Mouse (Mus musculus) kidney, embryonic 16.5 days (tissue): ENCODE data around the gene Fads1. TPM values are rescaled to one million over a fixed set of nuclear protein-coding genes. Genes with fewer than 3 reads are reported as not detected.

ENCODE experiments used
- ATAC-seq: fragments of 200-750 bp; cut with Nextera tagmentation; 2 replicates; pipeline ENCODE4 v1.8.0; 2017; ENCODE audit warnings: moderate TSS enrichment; ENCODE audit not compliant: low FRiP score, low TSS enrichment
- H3K27ac ChIP-seq: fragments of 300-500 bp; sonication (generic); 2 replicates; pipeline ENCODE4 v1.5.1; 2014; ENCODE audit warnings: low read length
- H3K27me3 ChIP-seq: fragments of 300-500 bp; sonication (generic); 2 replicates; pipeline ENCODE4 v1.6.1; 2014; ENCODE audit warnings: low read length, control low read depth, mixed read lengths; ENCODE audit not compliant: insufficient read depth
- H3K36me3 ChIP-seq: fragments of 300-500 bp; sonication (generic); 2 replicates; pipeline ENCODE4 v1.6.1; 2014; ENCODE audit warnings: low read length, control low read depth, mixed read lengths; ENCODE audit not compliant: insufficient read depth
- H3K4me1 ChIP-seq: fragments of 300-500 bp; sonication (generic); 2 replicates; pipeline ENCODE4 v1.6.1; 2014; ENCODE audit warnings: low read length, control low read depth, mixed read lengths; ENCODE audit not compliant: insufficient read depth
- H3K4me2 ChIP-seq: fragments of 300-500 bp; sonication (generic); replicated peaks from 2 replicates; pipeline ENCODE4 v1.6.1; 2014; ENCODE audit warnings: low read depth, low read length
- H3K4me3 ChIP-seq: fragments of 300-500 bp; sonication (generic); 2 replicates; pipeline ENCODE4 v1.5.1; 2014; ENCODE audit warnings: mild to moderate bottlenecking, low read length
- H3K9ac ChIP-seq: fragments of 300-500 bp; sonication (generic); replicated peaks from 2 replicates; pipeline ENCODE4 v1.6.1; 2014; ENCODE audit warnings: low read length
- H3K9me3 ChIP-seq: fragments of 300-500 bp; sonication (generic); 2 replicates; pipeline ENCODE4 v1.6.1; 2016; ENCODE audit warnings: low read length, control low read depth
- WGBS: fragments of 180-500 bp; shearing (Covaris S2); extraction: QIAGEN DNeasy Blood & Tissue Kit; methylation state at CpG from one replicate; pipeline ENCODE4 v1.1.7; 2014; 5-methylcytosine and 5-hydroxymethylcytosine counted together
- polyA plus RNA-seq: library from polyadenylated mRNA; unstranded; fragments of >200 nt; fragmentation: Nextera tagmentation; extraction: Ambion mirVana; gene quantifications from 2 replicates; pipeline ENCODE4 v1.2.1, GENCODE M21; 2015

Gene Fads1
- polyA plus RNA-seq = 95.4 and 100 TPM in 2 replicates

DNA sequence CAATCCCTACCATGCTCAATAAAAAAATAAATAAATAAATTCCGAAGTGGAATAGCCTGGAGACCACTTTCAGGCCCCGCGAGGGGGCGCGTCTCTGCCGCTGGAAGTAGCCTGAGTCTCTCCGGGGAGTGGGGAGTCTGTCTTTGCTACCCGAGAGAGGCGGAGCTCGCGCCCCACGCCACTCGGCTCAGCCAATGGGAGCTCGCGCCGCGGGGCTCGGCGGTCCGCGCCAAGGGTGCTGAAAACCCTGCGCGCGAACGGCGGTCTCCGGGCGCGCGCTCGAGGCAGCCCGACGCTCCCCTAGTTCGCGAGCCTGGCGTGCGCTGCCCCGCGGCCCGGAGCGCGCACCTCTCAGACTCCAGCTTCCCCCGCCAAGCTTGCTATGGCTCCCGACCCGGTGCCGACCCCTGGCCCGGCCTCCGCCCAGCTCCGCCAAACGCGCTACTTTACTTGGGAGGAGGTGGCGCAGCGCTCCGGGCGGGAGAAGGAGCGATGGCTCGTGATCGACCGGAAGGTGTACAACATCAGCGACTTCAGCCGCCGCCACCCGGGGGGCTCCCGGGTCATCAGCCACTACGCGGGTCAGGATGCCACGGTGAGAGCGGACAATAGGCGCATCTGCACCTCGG lies at the start of gene Fads1:
Fads1 (plus strand) TSS at position 219 of the 629 bp plus-strand sequence.
- peak; percentile 98 for ATAC-seq
- peak within 1 kb of the TSS; percentile 94 for H3K27ac ChIP-seq
- H3K9me3 ChIP-seq = no peaks in the 10 kb centered on the region
- H3K9ac ChIP-seq = peak within 1 kb of the TSS; percentile 92
- peaks cover 27% of the 10 kb centered on the region for H3K36me3 ChIP-seq
- H3K4me3 ChIP-seq = peak within 1 kb of the TSS; percentile 90
- H3K27me3 ChIP-seq = no peaks in the 10 kb centered on the region
- H3K4me2 ChIP-seq = peak within 1 kb of the TSS; percentile 88
- H3K4me1 ChIP-seq = peaks cover 21% of the 10 kb centered on the region
- WGBS = under 1% methylated on average over 70 of the region's 70 CpGs

DNA sequence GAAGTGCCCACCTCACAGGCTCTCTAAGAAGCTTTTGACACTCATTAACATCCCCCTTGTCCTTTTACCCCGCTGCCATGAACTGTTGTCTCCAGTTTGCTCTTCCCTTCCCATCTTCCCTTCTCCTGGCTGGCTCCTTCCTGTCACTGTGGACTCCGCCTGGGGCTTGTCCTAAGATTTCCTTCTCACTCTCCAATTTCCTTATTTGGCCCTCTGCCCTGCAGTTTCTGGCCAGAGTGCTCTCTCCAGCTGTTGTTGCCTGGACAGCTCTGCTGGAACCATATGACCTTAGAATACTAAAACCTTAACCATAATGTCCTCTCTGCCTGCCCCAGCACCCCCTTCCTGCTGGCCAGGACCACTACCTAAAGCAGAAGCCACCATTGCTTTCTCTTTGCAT lies 48.0 kb upstream of the Fads1 start:
- Histone ChIP-seq H3K9me3 (no peaks in the 10 kb centered on the region), H3K4me1 (peaks cover 7% of the 10 kb centered on the region; the same call in 1 of the 2 replicates), H3K27ac (no peak overlapping the region), H3K4me2 (no peak overlapping the region), H3K4me3 (no peak overlapping the region), H3K27me3 (no peaks in the 10 kb centered on the region), H3K36me3 (no peaks in the 10 kb centered on the region), H3K9ac (no peak overlapping the region)
- peak; percentile 87 for ATAC-seq
- 32% methylated on average over 2 of the region's 2 CpGs for WGBS

DNA sequence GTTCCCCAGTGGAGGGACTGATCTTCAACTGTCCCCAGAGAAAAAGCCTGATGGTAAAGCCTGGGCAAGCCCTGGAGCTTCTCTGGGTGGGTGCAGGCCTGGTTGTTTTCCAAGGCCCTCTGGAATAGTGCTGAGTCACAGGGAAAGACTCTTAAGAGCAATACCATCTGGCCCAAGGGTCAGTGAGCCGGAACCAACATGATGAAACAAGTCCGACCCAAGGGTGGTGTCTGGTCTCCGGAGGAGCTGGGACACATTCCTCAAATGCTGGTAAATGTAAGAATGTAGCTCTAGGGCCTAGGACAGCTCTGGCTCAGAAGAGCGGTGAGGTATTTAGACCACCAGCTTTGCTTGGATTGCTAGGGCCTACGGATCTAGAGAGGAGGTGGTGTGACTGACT lies 45.3 kb upstream of the Fads1 start:
- H3K36me3 ChIP-seq = no peaks in the 10 kb centered on the region
- H3K27me3 ChIP-seq = no peaks in the 10 kb centered on the region
- no peak overlapping the region for H3K9ac ChIP-seq
- no peak overlapping the region for H3K4me2 ChIP-seq
- ATAC-seq = peak; percentile 46; the same call in 1 of the 2 replicates
- H3K4me1 ChIP-seq = peaks cover 7% of the 10 kb centered on the region; the same call in 1 of the 2 replicates
- 61% methylated on average over 5 of the region's 5 CpGs for WGBS
- H3K9me3 ChIP-seq = no peaks in the 10 kb centered on the region
- no peak overlapping the region for H3K4me3 ChIP-seq
- no peak overlapping the region for H3K27ac ChIP-seq

DNA sequence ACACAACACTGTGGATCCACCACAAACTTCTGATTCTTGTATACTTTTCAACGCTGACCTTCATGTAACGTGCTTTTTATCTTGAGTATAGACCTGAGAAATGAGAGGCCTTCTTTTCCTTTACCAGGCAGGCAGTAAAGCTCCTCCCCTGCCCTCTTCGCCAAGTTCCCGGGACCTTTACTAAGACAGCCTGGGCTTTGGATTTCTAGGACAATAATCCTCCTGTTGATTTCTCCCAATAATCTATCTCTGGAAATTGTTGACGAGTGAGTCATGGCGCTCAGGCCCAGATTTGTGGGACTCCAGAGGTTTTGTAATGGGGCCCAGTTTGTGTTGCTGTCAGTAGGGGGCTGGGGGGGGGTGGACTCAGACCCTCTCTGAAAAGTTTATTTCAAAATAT lies 43.0 kb upstream of the Fads1 start:
- Histone ChIP-seq H3K9ac (no peak overlapping the region), H3K27ac (no peak overlapping the region), H3K4me1 (peaks cover 4% of the 10 kb centered on the region; the same call in 1 of the 2 replicates), H3K9me3 (no peaks in the 10 kb centered on the region), H3K4me3 (no peak overlapping the region), H3K36me3 (no peaks in the 10 kb centered on the region), H3K4me2 (no peak overlapping the region), H3K27me3 (no peaks in the 10 kb centered on the region)
- 86% methylated on average over 6 of the region's 6 CpGs for WGBS
- ATAC-seq = no peak

DNA sequence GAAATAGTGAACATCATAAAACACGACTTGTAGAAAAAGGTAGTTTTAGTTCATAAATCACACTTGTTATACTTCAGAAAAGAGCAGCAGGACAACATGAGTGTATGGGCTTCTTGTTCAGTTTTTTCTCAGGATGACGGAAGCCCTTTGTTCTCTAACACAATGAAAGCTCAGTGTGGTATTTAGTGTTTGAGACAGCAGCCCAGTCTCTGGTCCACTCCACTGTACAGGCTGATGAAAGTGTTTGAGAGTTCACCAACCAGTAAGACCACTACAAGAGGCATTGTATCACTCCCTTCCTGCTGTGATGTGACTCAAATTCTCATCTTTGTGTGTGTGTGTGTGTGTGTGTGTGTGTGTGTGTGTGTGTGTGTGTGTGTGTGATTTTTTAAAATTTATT lies 39.0 kb upstream of the Fads1 start:
- Histone ChIP-seq H3K27me3 (no peaks in the 10 kb centered on the region), H3K36me3 (no peaks in the 10 kb centered on the region), H3K4me3 (no peak overlapping the region), H3K9me3 (no peaks in the 10 kb centered on the region), H3K4me1 (no peaks in the 10 kb centered on the region), H3K4me2 (no peak overlapping the region), H3K27ac (no peak overlapping the region), H3K9ac (no peak overlapping the region)
- WGBS = 75% methylated on average over 2 of the region's 2 CpGs
- no peak for ATAC-seq

DNA sequence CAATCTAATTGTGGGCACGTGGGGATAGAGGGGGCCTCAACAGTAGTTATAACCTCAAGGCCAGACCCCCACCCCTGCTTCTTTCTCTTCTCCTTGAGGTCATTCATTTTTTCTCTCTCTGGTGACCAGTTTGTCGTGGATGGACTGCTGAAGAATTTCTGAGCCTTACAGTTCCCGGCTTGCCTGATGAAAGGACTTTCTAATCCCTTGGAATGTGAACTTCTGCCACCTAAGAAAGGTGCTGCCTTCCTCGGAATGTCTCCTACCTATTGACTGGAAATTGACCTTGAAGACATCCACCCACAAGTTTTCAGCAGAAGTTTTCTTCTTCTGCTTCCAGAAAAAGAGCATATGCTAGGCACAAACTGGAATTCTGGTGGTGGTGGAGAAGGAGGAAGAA lies 38.2 kb upstream of the Fads1 start:
- no peak overlapping the region for H3K9ac ChIP-seq
- no peaks in the 10 kb centered on the region for H3K27me3 ChIP-seq
- no peak overlapping the region for H3K4me2 ChIP-seq
- ATAC-seq = no peak
- no peaks in the 10 kb centered on the region for H3K36me3 ChIP-seq
- no peaks in the 10 kb centered on the region for H3K4me1 ChIP-seq
- no peak overlapping the region for H3K27ac ChIP-seq
- 61% methylated on average over 4 of the region's 4 CpGs for WGBS
- no peak overlapping the region for H3K4me3 ChIP-seq
- H3K9me3 ChIP-seq = no peaks in the 10 kb centered on the region

DNA sequence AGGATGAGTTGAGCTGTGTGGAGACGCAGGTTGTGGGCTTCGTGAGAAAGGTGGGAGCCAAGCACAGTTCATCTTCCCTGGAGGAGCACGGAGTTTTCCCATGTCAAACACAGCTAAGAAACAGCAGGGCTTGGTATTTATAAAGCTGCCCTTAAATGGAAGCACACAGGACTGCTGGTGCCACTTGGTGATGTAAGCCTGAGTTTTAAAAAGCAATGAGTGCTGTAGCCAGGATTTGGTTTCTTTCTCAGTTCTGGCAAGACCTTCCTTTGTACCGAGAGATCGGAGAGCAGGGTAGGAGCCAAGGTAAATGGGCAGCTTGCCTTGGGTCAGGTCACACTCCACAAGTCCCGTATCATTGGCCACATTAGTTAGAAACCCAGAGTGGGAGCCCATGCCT lies 34.1 kb upstream of the Fads1 start:
- Histone ChIP-seq H3K4me3 (no peak overlapping the region), H3K4me2 (no peak overlapping the region), H3K9ac (no peak overlapping the region), H3K27me3 (no peaks in the 10 kb centered on the region), H3K36me3 (no peaks in the 10 kb centered on the region), H3K9me3 (peaks cover 5% of the 10 kb centered on the region; the same call in 1 of the 2 replicates), H3K27ac (no peak overlapping the region), H3K4me1 (no peaks in the 10 kb centered on the region)
- WGBS = 77% methylated on average over 6 of the region's 6 CpGs
- ATAC-seq = no peak

DNA sequence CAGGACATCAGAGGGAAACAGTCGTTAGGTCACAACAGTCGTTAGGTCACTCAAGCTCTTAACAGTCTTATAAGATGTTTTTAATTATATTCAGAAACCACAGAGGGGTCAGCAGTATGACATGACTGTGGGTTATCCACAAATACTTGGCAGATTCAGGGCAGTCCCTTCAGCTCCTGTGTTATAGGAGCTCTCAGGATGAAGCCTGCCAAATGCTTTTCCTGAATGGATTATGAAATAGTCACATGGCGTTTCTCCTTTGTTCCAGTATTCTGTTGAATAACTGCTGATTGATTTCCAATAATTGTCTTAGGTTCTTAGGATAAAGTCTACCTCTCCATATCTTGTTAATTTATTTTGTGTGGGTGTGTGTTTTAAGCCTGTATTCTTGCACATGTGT lies 33.5 kb upstream of the Fads1 start:
- no peak overlapping the region for H3K9ac ChIP-seq
- H3K27me3 ChIP-seq = no peaks in the 10 kb centered on the region
- ATAC-seq = no peak
- no peak overlapping the region for H3K27ac ChIP-seq
- no peak overlapping the region for H3K4me2 ChIP-seq
- H3K36me3 ChIP-seq = no peaks in the 10 kb centered on the region
- peaks cover 5% of the 10 kb centered on the region; the same call in 1 of the 2 replicates for H3K9me3 ChIP-seq
- 70% methylated on average over 3 of the region's 3 CpGs for WGBS
- no peak overlapping the region for H3K4me3 ChIP-seq
- no peaks in the 10 kb centered on the region for H3K4me1 ChIP-seq

DNA sequence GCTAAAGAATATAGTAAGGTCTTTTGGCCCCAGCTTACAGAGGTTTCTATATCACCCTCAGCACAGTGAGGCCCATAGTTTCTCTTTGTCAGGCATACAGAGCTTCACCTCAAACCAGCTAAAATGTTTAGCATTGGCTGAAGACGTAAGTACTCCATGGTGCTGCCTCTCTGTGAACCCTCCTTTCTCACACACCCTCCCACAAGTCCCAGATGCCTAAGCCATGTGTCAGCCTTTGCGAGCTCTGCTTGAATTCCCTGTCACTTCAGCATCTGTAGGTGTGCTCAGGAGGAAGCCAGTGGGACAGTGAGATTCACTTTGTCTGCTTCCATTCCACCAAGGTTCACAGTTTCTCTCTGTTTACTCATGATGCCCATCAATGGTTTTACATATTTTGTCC lies 25.0 kb upstream of the Fads1 start:
- 81% methylated on average over 2 of the region's 2 CpGs for WGBS
- no peak overlapping the region for H3K4me2 ChIP-seq
- no peak overlapping the region for H3K27ac ChIP-seq
- no peak overlapping the region for H3K9ac ChIP-seq
- H3K4me1 ChIP-seq = no peaks in the 10 kb centered on the region
- H3K27me3 ChIP-seq = no peaks in the 10 kb centered on the region
- H3K36me3 ChIP-seq = no peaks in the 10 kb centered on the region
- no peak for ATAC-seq
- H3K9me3 ChIP-seq = peaks cover 5% of the 10 kb centered on the region; the same call in 1 of the 2 replicates
- no peak overlapping the region for H3K4me3 ChIP-seq

DNA sequence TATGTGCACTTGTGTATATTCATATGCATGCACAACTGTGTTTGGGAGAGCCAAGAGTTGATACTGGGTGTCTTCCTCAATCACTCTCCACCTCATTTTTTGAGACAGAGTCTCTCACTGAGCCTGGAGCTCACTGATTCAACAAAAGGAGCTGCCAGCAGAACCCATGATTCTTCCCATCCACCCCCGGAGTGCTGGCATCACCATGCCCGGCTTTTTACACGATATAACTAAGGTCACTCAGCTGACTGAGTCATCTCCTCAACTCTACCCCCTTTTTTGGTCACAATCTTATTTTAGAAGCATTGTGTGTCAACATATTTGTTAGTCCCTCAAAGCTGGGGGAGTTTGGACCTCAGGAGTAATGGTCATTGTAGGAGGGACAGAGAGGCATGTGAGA lies 18.8 kb upstream of the Fads1 start:
- no peak overlapping the region for H3K4me3 ChIP-seq
- 80% methylated on average over 3 of the region's 3 CpGs for WGBS
- no peak for ATAC-seq
- no peak overlapping the region for H3K9ac ChIP-seq
- no peak overlapping the region for H3K4me2 ChIP-seq
- H3K27ac ChIP-seq = no peak overlapping the region
- H3K4me1 ChIP-seq = no peaks in the 10 kb centered on the region
- H3K36me3 ChIP-seq = no peaks in the 10 kb centered on the region
- no peaks in the 10 kb centered on the region for H3K27me3 ChIP-seq
- no peaks in the 10 kb centered on the region for H3K9me3 ChIP-seq
